Mouse (Mus musculus) frontal cortex, postnatal 36 days (tissue): Measurements from ENCODE around the gene Mdh2.

Experiments
- DNase-seq, 2 experiments: peaks; one replicate each; pipeline ENCODE4 v3.0.0; 2022; ENCODE audit warnings: low spot score in 2 of 2

The Mdh2 gene

GRCm38 (mm10) chr5:135776546-135776945 lies 1.7 kb upstream of the Mdh2 start:
- no peak for DNase-seq

GRCm38 (mm10) chr5:135777796-135778470 lies 347 bp upstream of the Mdh2 start, which contains the start of gene Styxl1:
Gene Styxl1 (minus strand): TSS chr5:135778385.
- DNase-seq: no peak

- DNase-seq: no peak
Observed at GRCm38 (mm10) chr5:135780331-135780730, 2.1 kb downstream of the Mdh2 start.

DNA sequence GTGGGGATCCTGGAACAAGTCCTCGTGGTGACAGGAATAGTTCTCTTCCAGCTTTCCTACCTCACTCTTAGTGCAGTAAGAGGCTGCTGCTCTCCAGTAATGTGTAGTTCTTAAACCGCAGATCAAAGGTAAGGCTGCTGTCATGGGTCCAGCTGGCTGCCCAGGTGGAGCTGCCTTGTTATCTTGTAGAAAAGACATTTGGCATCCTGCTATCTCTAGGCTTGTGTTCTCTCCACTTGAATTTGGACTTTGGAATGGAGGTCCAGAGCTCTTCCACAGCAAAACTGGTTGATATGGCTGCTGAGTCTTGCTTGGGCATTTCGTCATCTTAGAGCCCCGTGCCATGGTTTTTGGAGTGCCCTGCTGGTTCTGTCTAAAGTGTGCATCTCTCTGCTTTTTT lies 4.6 kb downstream of the Mdh2 start:
- no peak for DNase-seq

DNA sequence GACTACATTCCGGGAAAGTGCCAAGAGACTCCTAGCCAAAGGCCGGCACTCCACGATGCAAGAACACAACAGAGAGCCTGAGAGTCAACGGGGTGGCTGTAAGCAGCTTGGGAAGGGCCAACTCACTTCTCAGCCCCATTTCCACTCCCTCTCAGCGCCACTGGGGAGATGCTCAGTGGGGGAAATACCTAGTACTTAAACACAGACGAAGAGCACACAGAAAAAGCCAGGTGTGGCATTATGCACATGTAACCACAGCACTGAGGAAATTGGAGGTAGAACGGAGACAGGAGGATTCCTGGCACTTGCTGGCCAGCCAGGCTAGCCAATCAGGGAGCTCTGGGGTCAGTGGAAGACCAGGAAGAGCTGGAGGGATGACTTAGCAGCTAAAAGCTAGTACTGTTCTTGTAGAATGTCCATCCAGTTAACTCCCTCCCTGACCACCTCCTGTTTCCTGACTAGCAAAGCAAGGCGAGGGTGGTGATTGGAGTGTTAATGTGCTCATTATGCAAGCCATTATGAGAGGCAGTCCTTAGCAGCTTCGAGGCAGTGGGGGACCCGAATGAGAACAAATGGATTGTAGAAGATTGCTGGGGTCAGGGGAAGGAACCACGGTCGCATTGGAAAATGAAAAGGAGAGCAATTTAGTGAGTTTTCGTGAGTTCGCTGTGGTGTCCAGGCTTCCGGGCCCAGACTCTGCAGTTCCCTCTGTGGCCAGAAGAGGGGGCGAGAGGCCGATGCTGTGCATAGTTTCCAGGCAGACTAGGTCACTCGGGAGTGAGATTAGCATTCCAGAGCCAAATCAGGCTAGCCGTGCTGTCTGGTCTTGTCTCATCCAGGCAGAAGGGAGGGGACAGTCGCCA lies 15.9 kb downstream of the Mdh2 start:
- DNase-seq: peak; percentile 91 to 95

DNA sequence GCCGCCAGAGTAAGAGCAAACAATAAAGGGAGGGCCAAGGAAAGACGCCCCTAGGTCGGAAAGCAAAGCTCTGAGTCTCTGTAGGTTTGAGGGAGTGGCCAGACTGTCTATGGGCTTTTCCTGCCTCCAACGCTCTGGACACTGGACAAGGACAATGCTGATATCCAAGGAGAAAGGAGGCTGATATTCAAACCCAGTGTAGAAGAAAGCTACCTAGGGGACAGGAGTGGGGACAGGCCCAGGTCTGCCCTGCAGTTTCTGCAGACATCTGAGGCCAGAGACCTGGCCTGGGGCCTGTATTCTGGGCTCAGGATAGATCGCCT lies 16.5 kb downstream of the Mdh2 start:
- no peak for DNase-seq

GRCm38 (mm10) chr5:135799746-135800145 lies 21.5 kb downstream of the Mdh2 start:
- DNase-seq: no peak

DNA sequence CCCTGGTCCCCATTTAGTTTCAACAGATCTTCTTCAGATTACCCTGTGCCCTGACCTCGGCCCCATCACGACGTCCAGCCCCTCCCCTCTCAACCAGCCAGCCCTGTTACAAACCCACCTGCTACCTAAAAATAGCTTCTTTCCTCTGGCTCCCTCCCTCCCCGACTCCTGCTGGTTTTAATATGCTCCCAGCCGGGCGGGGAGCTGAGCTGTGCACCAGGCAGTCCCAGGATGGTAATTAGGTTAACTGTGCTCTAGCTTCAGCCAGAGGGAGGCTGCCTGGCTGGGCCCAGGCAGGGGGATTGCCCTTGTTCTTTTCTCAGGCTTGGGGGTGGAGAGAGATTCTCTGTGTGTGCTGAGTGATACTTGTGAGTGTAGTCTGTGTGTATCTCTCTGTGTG lies 22.6 kb downstream of the Mdh2 start:
- DNase-seq: no peak

DNA sequence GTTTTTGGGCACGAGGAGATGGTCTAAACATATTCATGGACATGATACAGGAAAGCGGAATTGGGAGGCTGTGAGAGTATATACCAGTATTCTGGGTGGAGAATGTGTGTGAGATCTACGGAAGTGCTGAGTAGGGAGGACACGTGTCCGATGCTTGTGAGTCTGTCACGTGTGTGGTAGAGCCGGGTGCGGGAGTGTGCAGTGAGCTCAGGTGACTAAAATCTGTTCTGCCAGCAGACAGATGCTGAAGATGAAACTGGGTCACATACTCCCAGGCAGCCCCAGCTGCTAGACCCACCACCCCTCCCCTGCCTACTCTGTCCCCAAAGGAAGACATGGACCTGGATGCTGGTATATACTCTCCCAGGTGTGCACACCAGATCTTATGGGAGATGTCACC lies 24.4 kb downstream of the Mdh2 start:
- peak in 1 of 2 experiments; percentile 29 for DNase-seq

GRCm38 (mm10) chr5:135803135-135803534 lies 24.9 kb downstream of the Mdh2 start:
- DNase-seq: no peak

DNA sequence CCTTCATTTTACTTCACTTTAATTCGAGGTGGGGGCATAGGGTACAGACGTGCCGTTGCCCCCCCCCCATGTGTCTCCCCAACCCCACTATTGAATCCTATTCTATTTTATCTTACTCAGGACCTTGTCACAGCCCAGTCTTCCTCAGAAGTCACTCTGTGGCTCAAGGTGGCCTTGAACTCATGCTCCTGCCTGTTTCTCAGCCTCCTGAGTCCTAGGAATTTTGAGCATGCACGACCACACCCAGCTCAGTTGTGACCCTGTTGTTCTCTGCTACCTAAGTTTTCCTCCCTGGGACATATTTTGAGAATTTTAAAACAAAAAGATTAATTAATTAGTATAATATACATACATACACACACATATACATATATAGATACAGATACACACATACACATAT lies 25.4 kb downstream of the Mdh2 start:
- DNase-seq: no peak

DNA sequence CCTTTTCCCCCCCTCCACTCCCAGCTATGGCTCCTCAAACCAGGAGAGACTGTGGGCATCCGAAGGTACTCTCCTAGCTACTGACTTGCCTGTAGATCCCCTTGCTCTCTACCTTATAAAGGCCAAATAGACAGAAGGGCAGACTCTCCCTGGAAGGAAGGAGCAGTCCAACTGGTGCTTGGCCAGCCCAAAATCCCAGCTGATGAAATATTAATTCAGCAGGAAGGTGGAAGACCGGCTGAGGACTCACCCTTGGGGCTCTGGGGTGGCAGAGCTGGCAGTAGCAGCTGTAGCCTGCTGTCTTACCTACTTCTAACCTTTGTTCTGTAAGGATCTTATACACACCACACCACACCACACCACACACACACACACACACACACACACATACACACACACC lies 26.5 kb downstream of the Mdh2 start:
- no peak for DNase-seq

GRCm38 (mm10) chr5:135806555-135807262 lies 28.4 kb downstream of the Mdh2 start, which contains the start of gene Srrm3:
Gene Srrm3 (plus strand): TSS chr5:135806890.
- peak; percentile 92 to 94 for DNase-seq

GRCm38 (mm10) chr5:135807263-135807637 lies 29.0 kb downstream of the Mdh2 start:
- DNase-seq: peak; percentile 47 to 63

GRCm38 (mm10) chr5:135812991-135813390 lies 34.7 kb downstream of the Mdh2 start:
- peak; percentile 63 to 77 for DNase-seq

- peak in 1 of 2 experiments; percentile 31 for DNase-seq
Observed at GRCm38 (mm10) chr5:135818491-135818890, 40.2 kb downstream of the Mdh2 start.

DNA sequence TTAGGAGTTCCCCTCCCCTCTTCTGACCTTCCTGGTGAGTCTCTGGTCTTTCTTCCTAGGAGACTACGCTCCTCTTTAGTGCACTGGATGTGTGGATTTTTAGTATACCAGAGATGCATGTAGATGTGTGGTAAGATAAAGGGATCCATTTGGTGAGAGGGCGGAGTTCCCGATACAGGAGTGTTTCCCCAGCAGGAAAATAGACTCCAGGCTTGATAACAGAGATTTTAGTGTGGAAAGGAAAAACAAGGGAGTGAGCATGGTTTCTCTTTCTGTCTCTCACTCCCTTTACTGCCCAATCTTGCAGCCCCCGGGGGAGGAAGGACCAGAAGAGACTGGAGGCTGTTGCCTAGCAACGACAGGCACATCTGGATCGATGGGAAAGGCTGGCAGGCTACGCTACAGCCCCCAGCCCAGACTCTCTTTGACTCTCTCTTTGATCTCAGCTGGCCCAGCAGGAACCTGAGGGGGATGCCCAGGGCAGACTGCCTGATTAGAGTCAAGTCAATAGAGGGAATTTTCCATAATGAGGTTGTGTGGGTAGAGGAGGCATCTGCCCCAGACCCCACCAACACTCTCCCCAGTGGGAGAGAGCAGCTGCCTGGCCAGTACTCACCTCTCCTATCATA lies 44.1 kb downstream of the Mdh2 start:
- peak in 1 of 2 experiments; percentile 35 for DNase-seq

- DNase-seq: no peak
Observed at GRCm38 (mm10) chr5:135824517-135824916, 46.2 kb downstream of the Mdh2 start.

DNA sequence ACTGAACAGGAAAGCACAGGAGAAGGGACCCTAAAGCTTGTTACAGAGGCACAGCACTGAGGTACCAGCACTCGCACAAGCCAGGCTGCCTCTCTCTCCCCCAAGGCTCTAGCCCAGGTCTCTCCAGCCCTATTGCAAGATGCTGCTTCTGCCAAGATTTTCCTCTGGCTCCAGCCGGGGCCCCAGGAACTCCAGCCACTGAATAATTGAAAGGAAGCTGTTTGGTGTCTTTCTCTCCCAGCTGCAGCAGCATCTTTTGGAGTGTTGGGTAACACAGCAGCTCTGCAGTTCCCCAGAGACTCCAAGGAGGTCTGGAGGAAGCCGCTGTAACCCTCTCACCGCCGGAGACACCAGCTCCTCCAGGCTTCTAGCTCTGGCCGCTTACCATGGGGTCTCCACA lies 47.9 kb downstream of the Mdh2 start:
- DNase-seq: no peak

GRCm38 (mm10) chr5:135829381-135829780 lies 51.1 kb downstream of the Mdh2 start:
- no peak for DNase-seq

GRCm38 (mm10) chr5:135832729-135833128 lies 54.4 kb downstream of the Mdh2 start:
- peak; percentile 56 to 74 for DNase-seq
